ENCODE assay signal across 9 mouse cellular contexts in genomic region chr6:6863160-6863870, GRCm38 (mm10). TPM values are rescaled to one million over a fixed set of nuclear protein-coding genes. Genes with fewer than 3 reads are reported as not detected.
DNase-seq lines count a peak whose midpoint lies in the region; ATAC-seq and TF ChIP-seq lines count a peak whose summit lies in the region.
"Had no signal": no experiment of that assay in that cellular context is flagged by ENCODE, and none has a peak within 500 bp of the region (broad histone marks: within the 10 kb centered on the region; RNA-seq: fewer than 3 reads in every experiment).

Dlx6 (plus strand) TSS chr6:6863334.

- no peak within 1 kb of the TSS for H3K9ac ChIP-seq in lung, embryonic 15.5 days
- H3K9ac ChIP-seq in liver, embryonic 14.5 days (replicated peaks) = no peak within 1 kb of the TSS

- no peaks in the 10 kb centered on the region for H3K9me3 ChIP-seq in lung, embryonic 15.5 days
- no peaks in the 10 kb centered on the region for H3K9me3 ChIP-seq in liver, embryonic 14.5 days (ENCODE audit: control insufficient read depth, low read length)

- peak; percentile 61 for ATAC-seq in lung, embryonic 15.5 days (ENCODE audit: borderline replicate concordance, extremely low read depth, low FRiP score, low TSS enrichment)
- peak; percentile 16 to 19; a peak in 1 of 4 replicates for ATAC-seq in hematopoietic stem cell, adult 5-6 weeks (replicated peaks in 1 of 2; ENCODE audit: insufficient read depth in 1 of 2, low FRiP score in 2 of 2, low TSS enrichment in 1 of 2, low read depth in 1 of 2, poor library complexity in 2 of 2, severe bottlenecking in 2 of 2)
- ATAC-seq in liver, embryonic 14.5 days (ENCODE audit: insufficient read depth) = no peak

- peaks cover 92% of the 10 kb centered on the region for H3K27me3 ChIP-seq in lung, embryonic 15.5 days
- H3K27me3 ChIP-seq in liver, embryonic 14.5 days (ENCODE audit: control insufficient read depth, insufficient read depth, low read length) = peaks cover 91% of the 10 kb centered on the region

- no peak for DNase-seq in lung, postnatal 10 days
- peak; percentile 79 for DNase-seq in embryo, embryonic 9.5 days (ENCODE audit: extremely low spot score)
- DNase-seq in liver, embryonic 14.5 days (ENCODE audit: low read depth in 3 of 3, low spot score in 3 of 3) = no peak
- DNase-seq in thymus, postnatal 25 days = peak; percentile 9
- DNase-seq in gastrocnemius, adult 8-10 months (ENCODE audit: low spot score in 2 of 2) = no peak
- no peak for DNase-seq in ovary, postnatal 10 days (ENCODE audit: low spot score)

- peak within 1 kb of the TSS; percentile 35 for H3K4me3 ChIP-seq in lung, embryonic 15.5 days
- peak within 1 kb of the TSS in 1 of 2 experiments; percentile 6; a peak in 1 of 4 replicates for H3K4me3 ChIP-seq in liver, embryonic 14.5 days (ENCODE audit: insufficient read depth in 1 of 2, low read depth in 2 of 2, low read length in 2 of 2)

- H3K27ac ChIP-seq in lung, embryonic 15.5 days = no peak within 1 kb of the TSS
- no peak within 1 kb of the TSS for H3K27ac ChIP-seq in liver, embryonic 14.5 days

- peak within 1 kb of the TSS; percentile 72 for H3K4me2 ChIP-seq in lung, embryonic 15.5 days
- H3K4me2 ChIP-seq in liver, embryonic 14.5 days (ENCODE audit: low read depth) = peak within 1 kb of the TSS; percentile 22; the same call in 1 of the 2 replicates

- no peaks in the 10 kb centered on the region for H3K36me3 ChIP-seq in lung, embryonic 15.5 days
- H3K36me3 ChIP-seq in liver, embryonic 14.5 days (replicated peaks; ENCODE audit: control insufficient read depth, insufficient read depth, low read depth) = no peaks in the 10 kb centered on the region

- TF ChIP-seq CTCF in liver, embryonic 14.5 days (IDR thresholded peaks at IDR 0.05; ENCODE audit: low read depth) = no peak

- under 1% methylated on average over 40 of the region's 52 CpGs for WGBS in lung, embryonic 15.5 days
- under 1% methylated on average over 48 of the region's 52 CpGs for WGBS in liver, embryonic 14.5 days (ENCODE audit: insufficient replicate concordance)

- H3K4me1 ChIP-seq in lung, embryonic 15.5 days = peaks cover 20% of the 10 kb centered on the region
- H3K4me1 ChIP-seq in liver, embryonic 14.5 days (replicated peaks; ENCODE audit: control insufficient read depth in 2 of 2, insufficient read depth in 2 of 2, low read length in 1 of 2) = no peaks in the 10 kb centered on the region

- TF ChIP-seq EP300 in liver, embryonic 14.5 days (IDR thresholded peaks at IDR 0.05; ENCODE audit: low read depth) = no peak

RNA-seq across cellular contexts. Expression of gene Dlx6, which starts in this region (rescaled TPM):
- not detected in 2 replicates for polyA plus RNA-seq in lung, embryonic 15.5 days (2015; fragmentation: Nextera tagmentation; extraction: Ambion mirVana)
- not detected in 2 replicates for total RNA-seq in hematopoietic stem cell, adult 5-6 weeks (2017)
- 0.01 TPM in 1 of 2 replicates, not detected in the other for polyA plus RNA-seq in liver, embryonic 14.5 days (2012; rRNA removed)
- not detected in 2 replicates for polyA plus RNA-seq in liver, embryonic 14.5 days (2014; fragmentation: Nextera tagmentation; extraction: Ambion mirVana)
- total RNA-seq in gastrocnemius, adult 8-10 months (2022) = not detected
- polyA plus RNA-seq: cerebellum, adult 2 months had no signal

Comparison
In these comparisons a context has a peak if more than half of its experiments do, and no peak if none do; other contexts are left out.
1. Peak in ATAC-seq, H3K4me3 ChIP-seq and H3K4me2 ChIP-seq in lung, embryonic 15.5 days; RNA of the gene not detected or under 1 TPM.
2. Peak in ATAC-seq in hematopoietic stem cell, adult 5-6 weeks; RNA of the gene not detected or under 1 TPM.
3. DNase-seq: peak in embryo, embryonic 9.5 days (single experiment) and thymus, postnatal 25 days (single experiment); none in lung, postnatal 10 days (single experiment), liver, embryonic 14.5 days (0 of 3), gastrocnemius, adult 8-10 months (0 of 2) and ovary, postnatal 10 days (single experiment).